Mouse (Mus musculus) liver, adult 2 months (tissue): ENCODE measurements around the gene Slc22a15. TPM values are rescaled to one million over a fixed set of nuclear protein-coding genes. Genes with fewer than 3 reads are reported as not detected.

ENCODE experiments used
- DNase-seq: peaks from one replicate; pipeline ENCODE4 v3.0.0-alpha.2; 2011; ENCODE audit warnings: low read depth, low spot score; ENCODE audit errors: extremely low read depth
- H3K27ac ChIP-seq: fragments of 200-500 bp; replicated peaks from 2 replicates; pipeline ENCODE4 v1.5.1; 2012; ENCODE audit warnings: low read depth, mild to moderate bottlenecking, control low read depth, inconsistent platforms, low read length; ENCODE audit not compliant: insufficient read depth
- H3K27me3 ChIP-seq: fragments of 200-500 bp; 2 replicates; pipeline ENCODE4 v1.6.1; 2012; ENCODE audit warnings: mild to moderate bottlenecking, moderate library complexity, low read length, inconsistent platforms; ENCODE audit not compliant: control insufficient read depth, insufficient read depth
- H3K36me3 ChIP-seq: fragments of 200-500 bp; 2 replicates; pipeline ENCODE4 v1.6.1; 2012; ENCODE audit warnings: low read length, inconsistent platforms; ENCODE audit not compliant: control insufficient read depth, insufficient read depth
- H3K4me1 ChIP-seq: fragments of 200-500 bp; 2 replicates; pipeline ENCODE4 v1.6.1; 2011; ENCODE audit warnings: low read length; ENCODE audit not compliant: control insufficient read depth, insufficient read depth
- H3K4me3 ChIP-seq: fragments of 200-500 bp; 2 replicates; pipeline ENCODE4 v1.5.1; 2011; ENCODE audit warnings: low read depth, mild to moderate bottlenecking, control low read depth, low read length, moderate library complexity; ENCODE audit not compliant: insufficient read depth
- H3K79me2 ChIP-seq: fragments of 200-500 bp; 2 replicates; pipeline ENCODE4 v1.6.1; 2012; ENCODE audit warnings: inconsistent platforms, mild to moderate bottlenecking, low read length, moderate library complexity; ENCODE audit not compliant: control insufficient read depth, insufficient read depth
- H3K9ac ChIP-seq: fragments of 200-500 bp; 2 replicates; pipeline ENCODE4 v1.6.1; 2012; ENCODE audit warnings: low read depth, mild to moderate bottlenecking, control low read depth, inconsistent platforms, low read length
- CTCF ChIP-seq: fragments of 200-500 bp; IDR thresholded peaks from 2 replicates; pipeline ENCODE4 v1.5.1; 2011; ENCODE audit warnings: low read depth, low read length, control low read depth
- POLR2A ChIP-seq: fragments of 200-500 bp; IDR thresholded peaks from 2 replicates; pipeline ENCODE4 v1.6.1; 2011; ENCODE audit warnings: low read length, control low read depth; ENCODE audit not compliant: insufficient read depth; ENCODE audit errors: extremely low read depth
- WGBS: fragments of 180-500 bp; shearing (Covaris S2); methylation state at CpG from one replicate; pipeline ENCODE4 v1.1.7; 2018; 5-methylcytosine and 5-hydroxymethylcytosine counted together
- polyA plus RNA-seq: library from polyadenylated mRNA; depleted of rRNA; stranded (reverse); fragments of >200 nt; gene quantifications from 2 replicates; pipeline ENCODE4 v1.2.3, GENCODE M21; 2012; rRNA removed
- total RNA-seq: library from RNA; depleted of rRNA; stranded (reverse); fragments of >200 nt; gene quantifications from 2 replicates; pipeline ENCODE4 v1.2.3, GENCODE M21; 2014; rRNA removed

The Slc22a15 gene
- total RNA-seq (3.5 and 3.8 TPM in 2 replicates), polyA plus RNA-seq (5.8 and 10.5 TPM in 2 replicates)

GRCm38 (mm10) chr3:101923843-101924740 lies at the start of gene Slc22a15:
Gene Slc22a15 (minus strand): TSS chr3:101924453.
- no peaks in the 10 kb centered on the region for H3K79me2 ChIP-seq
- DNase-seq: peak; percentile 49
- peak within 1 kb of the TSS; percentile 89 for H3K9ac ChIP-seq
- no peaks in the 10 kb centered on the region for H3K27me3 ChIP-seq
- peak within 1 kb of the TSS; percentile 96 for H3K4me3 ChIP-seq
- H3K4me1 ChIP-seq: peaks cover 7% of the 10 kb centered on the region
- WGBS: under 1% methylated on average over 81 of the region's 92 CpGs
- peak within 1 kb of the TSS; percentile 61 for H3K27ac ChIP-seq
- H3K36me3 ChIP-seq: no peaks in the 10 kb centered on the region
- 0 out of 2 replicates have a peak, but pooled peaks have one; percentile 27 for TF ChIP-seq POLR2A
- TF ChIP-seq CTCF: no peak

- no peak for TF ChIP-seq CTCF
- no peak for TF ChIP-seq POLR2A
- Histone ChIP-seq H3K4me1 (no peaks in the 10 kb centered on the region), H3K36me3 (no peaks in the 10 kb centered on the region), H3K79me2 (no peaks in the 10 kb centered on the region), H3K27ac (no peak overlapping the region), H3K9ac (no peak overlapping the region), H3K4me3 (no peak overlapping the region), H3K27me3 (no peaks in the 10 kb centered on the region)
- WGBS: 48% methylated on average over 3 of the region's 3 CpGs
- DNase-seq: no peak
These were observed 42.7 kb upstream of the Slc22a15 start for GRCm38 (mm10) chr3:101966825-101967558.

GRCm38 (mm10) chr3:101964352-101964751 lies 40.1 kb upstream of the Slc22a15 start:
- no peak overlapping the region for H3K27ac ChIP-seq
- WGBS: 88% methylated on average over 7 of the region's 7 CpGs
- no peak overlapping the region for H3K9ac ChIP-seq
- no peak overlapping the region for H3K4me3 ChIP-seq
- no peaks in the 10 kb centered on the region for H3K4me1 ChIP-seq
- no peak for DNase-seq
- TF ChIP-seq CTCF (no peak), POLR2A (no peak)
- H3K79me2 ChIP-seq: no peaks in the 10 kb centered on the region
- H3K36me3 ChIP-seq: no peaks in the 10 kb centered on the region
- no peaks in the 10 kb centered on the region for H3K27me3 ChIP-seq

- H3K4me3 ChIP-seq: no peak overlapping the region
- TF ChIP-seq POLR2A (no peak), CTCF (no peak)
- no peaks in the 10 kb centered on the region for H3K36me3 ChIP-seq
- no peaks in the 10 kb centered on the region for H3K4me1 ChIP-seq
- no peaks in the 10 kb centered on the region for H3K27me3 ChIP-seq
- no peaks in the 10 kb centered on the region for H3K79me2 ChIP-seq
- 38% methylated on average over 9 of the region's 9 CpGs for WGBS
- no peak overlapping the region for H3K9ac ChIP-seq
- no peak for DNase-seq
- no peak overlapping the region for H3K27ac ChIP-seq
These were observed 39.2 kb upstream of the Slc22a15 start for GRCm38 (mm10) chr3:101963501-101963900.

- no peaks in the 10 kb centered on the region for H3K79me2 ChIP-seq
- H3K27ac ChIP-seq: no peak overlapping the region
- no peaks in the 10 kb centered on the region for H3K36me3 ChIP-seq
- no peaks in the 10 kb centered on the region for H3K4me1 ChIP-seq
- no peak for TF ChIP-seq CTCF
- TF ChIP-seq POLR2A: no peak
- H3K27me3 ChIP-seq: no peaks in the 10 kb centered on the region
- DNase-seq: no peak
- no peak overlapping the region for H3K9ac ChIP-seq
- H3K4me3 ChIP-seq: no peak overlapping the region
- 97% methylated on average over 15 of the region's 15 CpGs for WGBS
These were observed 37.0 kb upstream of the Slc22a15 start for GRCm38 (mm10) chr3:101961146-101961835.
